Mouse (Mus musculus) olfactory bulb, adult 2 months (tissue): ENCODE results near the gene Auts2. TPM values are rescaled to one million over a fixed set of nuclear protein-coding genes. Genes with fewer than 3 reads are reported as not detected.
A peak's percentile ranks its signal among the peaks of the same experiment; 100 is the strongest.

Experiments used
- H3K27ac ChIP-seq: fragments of 200-500 bp; 2 replicates; pipeline ENCODE4 v1.5.1; 2012; ENCODE audit warnings: low read depth, low read length; ENCODE audit not compliant: insufficient read depth
- H3K4me1 ChIP-seq: fragments of 200-500 bp; 2 replicates; pipeline ENCODE4 v1.6.1; 2012; ENCODE audit warnings: low read length; ENCODE audit not compliant: control insufficient read depth, insufficient read depth
- H3K4me3 ChIP-seq: fragments of 200-500 bp; 2 replicates; pipeline ENCODE4 v1.5.1; 2012; ENCODE audit warnings: mild to moderate bottlenecking, low read depth, low read length, moderate library complexity; ENCODE audit not compliant: insufficient read depth
- CTCF ChIP-seq: fragments of 200-500 bp; IDR thresholded peaks from 2 replicates; pipeline ENCODE4 v1.5.1; 2012; ENCODE audit warnings: low read depth, mild to moderate bottlenecking, low read length, moderate library complexity; ENCODE audit not compliant: insufficient read depth
- POLR2A ChIP-seq: fragments of 200-500 bp; IDR thresholded peaks from 2 replicates; pipeline ENCODE4 v1.6.1; 2012; ENCODE audit warnings: mild to moderate bottlenecking, low read depth, low read length, moderate library complexity; ENCODE audit not compliant: insufficient read depth
- WGBS: fragments of 180-500 bp; shearing (Covaris S2); methylation state at CpG from one replicate; pipeline ENCODE4 v1.1.7; 2018; 5-methylcytosine and 5-hydroxymethylcytosine counted together
- polyA plus RNA-seq: library from polyadenylated mRNA; stranded (reverse); fragments of >200 nt; gene quantifications from 2 replicates; pipeline ENCODE4 v1.2.4, GENCODE M21; 2012; ENCODE audit warnings: low replicate concordance; ENCODE audit not compliant: missing spikeins, insufficient read depth, insufficient read length

Gene Auts2
- polyA plus RNA-seq, 1 experiment = not detected

- Histone ChIP-seq H3K4me1 (peaks cover 16% of the 10 kb centered on the region), H3K27ac (no peak overlapping the region), H3K4me3 (no peak overlapping the region)
- WGBS = 63% methylated on average over 4 of the region's 4 CpGs
- TF ChIP-seq CTCF (no peak), POLR2A (no peak)
Measured at GRCm38 (mm10) chr5:132332521-132332920, 210.6 kb downstream of the Auts2 start.

- TF ChIP-seq CTCF (no peak), POLR2A (no peak)
- Histone ChIP-seq H3K27ac (no peak overlapping the region), H3K4me1 (peaks cover 11% of the 10 kb centered on the region), H3K4me3 (no peak overlapping the region)
- 67% methylated on average over 3 of the region's 3 CpGs for WGBS
Measured at GRCm38 (mm10) chr5:132329171-132329936, 213.8 kb downstream of the Auts2 start.

- TF ChIP-seq POLR2A (no peak), CTCF (no peak)
- WGBS = 20% methylated on average over 6 of the region's 6 CpGs
- H3K4me1 ChIP-seq = peaks cover 8% of the 10 kb centered on the region
- peak overlapping the region; percentile 12; the same call in 1 of the 2 replicates for H3K27ac ChIP-seq
- H3K4me3 ChIP-seq = no peak overlapping the region
Measured at GRCm38 (mm10) chr5:132324246-132324883, 218.8 kb downstream of the Auts2 start.

- Histone ChIP-seq H3K4me1 (peaks cover 11% of the 10 kb centered on the region), H3K4me3 (no peak overlapping the region), H3K27ac (no peak overlapping the region)
- no peak for TF ChIP-seq CTCF
- TF ChIP-seq POLR2A = no peak
- WGBS = 58% methylated on average over 4 of the region's 4 CpGs
Measured at GRCm38 (mm10) chr5:132323608-132324007, 219.5 kb downstream of the Auts2 start.

- H3K27ac ChIP-seq = 0 out of 2 replicates have a peak overlapping the region, but pooled peaks have one; percentile 21
- H3K4me1 ChIP-seq = peaks cover 11% of the 10 kb centered on the region
- no peak overlapping the region for H3K4me3 ChIP-seq
- TF ChIP-seq POLR2A (no peak), CTCF (no peak)
- WGBS = 63% methylated on average over 4 of the region's 4 CpGs
Measured at GRCm38 (mm10) chr5:132322971-132323370, 220.2 kb downstream of the Auts2 start.

- Histone ChIP-seq H3K27ac (no peak overlapping the region), H3K4me1 (peaks cover 11% of the 10 kb centered on the region), H3K4me3 (no peak overlapping the region)
- WGBS = 73% methylated on average over 9 of the region's 9 CpGs
- TF ChIP-seq POLR2A (no peak), CTCF (no peak)
Measured at GRCm38 (mm10) chr5:132318026-132318765, 224.9 kb downstream of the Auts2 start.

GRCm38 (mm10) chr5:132316897-132317296 is 226.2 kb downstream of the Auts2 start:
- Histone ChIP-seq H3K4me1 (peaks cover 10% of the 10 kb centered on the region), H3K4me3 (no peak overlapping the region), H3K27ac (0 out of 2 replicates have a peak overlapping the region, but pooled peaks have one; percentile 33)
- 66% methylated on average over 6 of the region's 6 CpGs for WGBS
- TF ChIP-seq CTCF (no peak), POLR2A (no peak)

- peaks cover 10% of the 10 kb centered on the region for H3K4me1 ChIP-seq
- TF ChIP-seq CTCF (no peak), POLR2A (no peak)
- no peak overlapping the region for H3K4me3 ChIP-seq
- 24% methylated on average over 5 of the region's 5 CpGs for WGBS
- H3K27ac ChIP-seq = peak overlapping the region; percentile 96
Measured at GRCm38 (mm10) chr5:132314300-132314699, 228.8 kb downstream of the Auts2 start.
